Mouse (Mus musculus) WW6 (cell line): ENCODE data around the gene Steap4.
"Not testable (repeated sequence)": the region's sequence is repeated elsewhere in the genome, so short reads cannot be mapped to it uniquely, and the experiment has no call there.

Experiments
- DNase-seq: peaks from one replicate; pipeline ENCODE4 v3.0.0-alpha.2; 2013; ENCODE audit warnings: low read depth, low spot score

Steap4 gene

DNA sequence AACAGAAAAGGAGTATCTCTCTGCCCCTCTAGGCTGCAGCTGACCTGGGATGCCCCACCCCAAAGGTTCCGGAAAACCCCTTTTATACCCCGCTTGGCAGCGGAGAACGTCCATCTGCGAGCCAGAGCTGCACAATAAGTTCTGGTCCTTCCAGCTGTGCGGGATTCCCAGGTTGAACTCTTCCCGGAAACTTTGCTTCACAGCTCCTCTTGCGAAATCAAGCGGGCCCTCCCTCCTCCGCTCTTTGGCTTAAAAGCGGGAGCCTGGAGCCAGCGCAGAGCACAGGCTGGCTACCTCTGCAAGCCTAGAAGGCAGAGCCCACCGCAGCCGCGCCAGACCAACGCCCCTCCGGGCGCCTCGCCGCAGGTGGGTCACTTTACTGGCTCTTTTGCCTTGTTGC is at the start of gene Steap4:
Gene Steap4, plus strand, starts transcription at position 282 of the 400 bp plus-strand sequence.
- DNase-seq, result no peak

DNA sequence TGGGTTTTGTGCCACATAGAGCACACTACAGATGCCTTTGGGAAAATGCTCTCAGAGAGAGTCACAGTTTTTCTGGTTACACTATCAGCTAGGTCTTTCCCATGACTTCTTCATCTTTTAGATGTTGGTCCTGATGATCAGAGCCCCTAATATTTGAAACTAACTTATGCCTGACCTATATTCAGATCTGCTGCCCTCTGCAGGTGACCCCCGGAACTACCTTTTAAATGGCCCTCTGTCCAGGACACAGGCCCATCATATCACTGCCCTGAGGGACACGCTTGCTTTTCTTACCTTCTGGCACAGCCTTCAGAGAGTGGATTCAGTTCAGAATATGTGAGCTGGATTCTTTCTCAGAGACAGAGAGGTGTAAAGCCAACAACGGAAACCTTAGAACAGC is 48.3 kb upstream of the Steap4 start:
- DNase-seq, result no peak

DNA sequence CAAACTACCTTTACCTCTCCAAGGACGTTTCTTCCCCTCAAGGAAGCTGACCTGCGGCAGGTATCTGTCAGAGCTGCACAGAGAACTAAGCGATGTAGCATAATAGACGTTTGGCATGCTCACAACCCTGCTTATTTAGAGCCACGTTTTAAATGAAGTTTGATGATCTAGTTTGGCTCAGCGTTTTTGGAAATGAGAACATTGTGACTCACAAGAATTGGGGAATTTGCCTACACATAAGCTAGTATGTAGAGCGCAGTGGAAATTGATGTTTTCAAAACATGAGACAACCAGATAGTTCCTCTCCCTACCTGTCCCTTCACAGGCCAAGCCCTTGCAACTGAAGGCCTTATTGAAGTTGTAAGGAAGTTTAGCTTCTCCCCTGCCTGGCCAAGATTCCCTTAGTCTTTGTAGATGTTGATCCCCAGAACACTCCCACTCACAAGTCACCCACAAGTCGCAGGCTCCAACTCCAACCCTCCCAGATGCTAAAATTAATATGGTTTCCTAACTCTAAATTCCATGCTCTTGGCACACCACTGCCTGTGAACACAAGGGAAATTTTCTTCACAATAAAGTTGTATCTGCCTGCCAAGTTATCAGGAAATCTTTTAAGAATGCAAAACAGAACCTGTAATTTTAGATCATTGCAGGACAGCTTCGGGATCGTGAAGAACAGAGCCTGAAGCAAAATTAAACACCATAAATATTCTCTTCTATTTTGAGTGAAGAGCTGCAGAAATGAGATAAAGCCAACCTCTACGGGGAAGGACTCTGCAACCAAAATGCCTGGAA is 42.6 kb upstream of the Steap4 start:
- DNase-seq, result no peak

DNA sequence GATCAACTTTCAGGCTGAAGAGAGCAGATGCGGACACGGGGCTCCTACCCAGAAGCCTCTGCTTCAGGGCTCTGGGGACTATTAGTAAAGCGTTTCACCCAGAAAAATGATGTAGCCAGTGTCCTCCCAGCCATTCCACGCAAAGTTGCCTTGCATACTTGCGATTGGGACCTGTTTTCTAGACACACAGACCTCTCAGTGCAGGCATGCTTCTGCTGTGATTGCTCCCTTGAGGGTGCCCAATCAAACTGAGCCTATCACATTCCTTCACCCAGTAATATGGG is 42.0 kb upstream of the Steap4 start:
- DNase-seq, result no peak

DNA sequence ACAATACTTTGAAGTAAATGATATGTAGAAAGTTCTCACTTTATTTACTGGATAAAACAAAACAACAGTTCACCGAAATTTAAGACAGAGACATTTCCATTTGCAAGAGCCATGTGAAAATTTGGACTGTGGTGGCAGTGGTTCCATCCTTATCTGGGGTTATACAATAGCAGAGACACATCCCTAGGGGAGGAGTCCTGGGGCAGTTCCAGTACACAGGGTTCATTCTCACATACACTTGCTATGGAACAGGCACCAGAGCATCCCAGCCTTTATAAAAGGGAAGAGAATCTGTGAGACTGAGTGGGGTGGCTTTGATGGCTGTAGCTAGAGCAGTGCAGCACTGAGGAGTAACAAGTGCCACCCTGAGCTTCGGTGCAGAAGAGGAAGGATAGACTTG is 40.6 kb upstream of the Steap4 start:
- DNase-seq, result no peak

DNA sequence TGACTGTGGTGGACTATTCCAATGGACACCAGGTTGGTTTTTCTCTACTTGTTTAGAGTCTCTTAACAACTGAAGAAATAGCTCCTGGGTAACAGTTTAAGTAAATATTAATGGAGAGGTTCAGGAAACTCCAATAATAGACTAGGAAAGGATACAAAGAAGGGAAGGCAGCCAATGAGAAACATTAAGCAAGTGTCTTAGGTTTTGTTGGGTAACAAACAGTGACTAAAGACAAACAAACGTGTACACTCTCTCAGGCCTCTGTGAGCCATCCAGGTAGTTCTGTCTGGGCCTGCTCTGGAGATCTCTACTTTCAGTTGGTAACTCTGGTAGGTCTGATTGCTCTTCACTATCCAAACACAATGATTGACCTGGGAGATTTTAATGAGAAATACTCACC is 37.5 kb upstream of the Steap4 start:
- no peak for DNase-seq

DNA sequence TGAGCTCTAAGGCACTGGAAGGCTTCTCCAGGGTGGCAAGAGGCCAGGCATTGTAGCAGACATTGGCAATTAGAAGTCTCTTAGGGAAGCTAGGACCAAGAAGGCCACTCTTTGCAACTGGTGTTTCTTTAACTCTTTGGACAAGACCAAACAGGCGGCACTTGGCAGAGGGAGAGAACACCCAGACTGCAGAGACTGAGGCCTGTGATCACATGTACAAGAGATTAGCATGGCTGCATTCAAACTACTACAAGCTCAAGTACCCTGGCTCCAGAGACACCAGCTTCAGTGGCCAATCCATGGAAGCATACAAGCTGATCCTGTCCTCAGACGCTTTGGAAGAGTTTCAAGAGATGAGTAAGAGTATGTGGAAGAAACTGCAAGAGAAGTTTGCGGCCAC is 36.6 kb upstream of the Steap4 start:
- DNase-seq, result no peak

DNA sequence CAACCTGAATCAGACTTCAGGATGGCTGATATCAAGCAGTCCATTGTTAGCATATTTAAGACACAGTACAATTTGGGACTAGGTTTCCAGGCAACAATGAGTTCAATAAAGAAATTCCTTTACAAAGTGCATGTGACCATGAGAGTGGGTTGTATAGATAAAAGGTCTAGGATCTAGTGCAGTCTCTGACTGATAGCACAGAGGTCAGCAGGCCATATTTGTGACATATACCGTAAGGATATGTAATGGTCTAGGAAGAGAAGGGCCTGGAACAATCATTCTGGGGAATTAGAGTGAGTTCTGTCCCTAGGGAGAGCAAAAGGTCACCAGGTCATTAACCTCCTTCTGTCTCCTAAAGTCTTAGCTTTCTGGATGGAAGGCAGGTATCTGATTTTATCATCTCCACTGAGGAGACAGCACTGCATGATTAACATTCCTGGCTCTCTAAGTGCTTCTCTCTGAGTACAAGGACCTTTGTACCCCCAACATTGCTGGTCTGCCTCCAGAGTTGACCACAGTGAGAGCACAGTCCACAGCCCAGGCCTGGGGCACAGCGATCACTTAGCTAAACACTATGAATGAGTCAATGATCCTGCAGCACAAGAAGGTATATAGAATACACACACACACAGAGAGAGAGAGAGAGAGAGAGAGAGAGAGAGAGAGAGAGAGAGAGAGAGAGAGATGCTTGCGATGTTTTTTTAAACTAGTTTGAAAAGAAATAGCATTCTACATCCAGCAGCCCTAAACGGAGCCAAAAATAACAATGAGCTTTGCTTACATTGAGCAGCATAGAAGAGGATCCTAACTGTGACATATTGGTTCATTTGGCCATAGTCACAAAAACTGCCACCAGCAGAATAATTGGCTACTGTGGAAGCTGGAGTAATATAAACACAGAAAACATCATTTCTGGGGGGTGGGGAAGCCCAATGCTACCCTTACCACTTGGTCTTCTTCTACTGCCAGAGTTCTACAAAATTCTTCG is 27.7 kb upstream of the Steap4 start:
- DNase-seq, result no peak

DNA sequence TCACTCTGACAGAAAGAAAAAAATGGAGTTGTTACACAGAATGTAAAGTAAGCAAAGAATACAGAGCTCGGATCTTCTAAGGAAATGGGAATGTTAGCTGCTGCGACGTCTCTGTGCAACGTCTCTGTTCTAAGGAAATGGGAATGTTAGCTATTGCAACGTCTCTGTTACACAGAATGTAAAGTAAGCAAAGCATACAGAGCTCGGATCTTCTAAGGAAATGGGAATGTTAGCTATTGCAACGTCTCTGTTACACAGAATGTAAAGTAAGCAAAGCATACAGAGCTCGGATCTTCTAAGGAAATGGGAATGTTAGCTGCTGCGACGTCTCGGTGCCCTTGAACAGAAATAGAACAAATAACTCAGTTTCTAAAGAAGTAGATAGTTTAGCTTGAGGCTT is 26.8 kb upstream of the Steap4 start:
- not testable (repeated sequence) for DNase-seq

DNA sequence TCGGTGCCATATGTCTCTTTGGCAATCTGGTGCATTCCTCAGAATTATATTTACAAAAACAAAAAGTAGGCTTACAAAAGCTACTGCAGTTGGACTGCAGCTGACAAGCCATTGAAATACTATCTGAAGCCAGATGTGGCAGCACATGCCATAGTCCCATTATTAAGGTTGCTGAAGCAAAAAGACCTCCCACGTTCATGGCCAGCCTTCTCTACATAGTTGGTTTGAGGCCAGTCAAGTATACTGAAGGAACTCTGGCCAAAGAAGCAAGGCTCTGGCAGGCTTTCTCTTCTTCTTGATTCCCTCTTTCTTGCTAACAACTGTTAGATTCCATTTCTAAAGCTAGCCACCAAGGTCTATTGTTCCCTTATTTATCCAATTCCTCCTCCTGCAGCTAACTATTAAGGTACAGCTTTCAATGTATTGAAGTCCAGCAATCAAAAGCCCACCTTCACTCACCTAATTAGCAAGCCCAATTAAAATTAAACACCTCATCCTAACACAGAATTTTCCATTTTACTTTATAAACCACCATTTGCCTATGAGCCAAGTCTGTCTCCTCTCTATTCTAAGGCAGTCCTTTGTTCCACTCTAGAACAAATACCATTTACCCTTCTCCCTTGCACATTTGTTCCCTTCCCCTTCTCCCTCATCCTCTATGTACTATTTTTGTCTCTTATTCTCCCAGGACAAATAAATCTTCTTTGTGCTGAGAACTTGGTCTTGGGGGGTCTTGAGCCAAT is 26.2 kb upstream of the Steap4 start:
- no peak for DNase-seq

DNA sequence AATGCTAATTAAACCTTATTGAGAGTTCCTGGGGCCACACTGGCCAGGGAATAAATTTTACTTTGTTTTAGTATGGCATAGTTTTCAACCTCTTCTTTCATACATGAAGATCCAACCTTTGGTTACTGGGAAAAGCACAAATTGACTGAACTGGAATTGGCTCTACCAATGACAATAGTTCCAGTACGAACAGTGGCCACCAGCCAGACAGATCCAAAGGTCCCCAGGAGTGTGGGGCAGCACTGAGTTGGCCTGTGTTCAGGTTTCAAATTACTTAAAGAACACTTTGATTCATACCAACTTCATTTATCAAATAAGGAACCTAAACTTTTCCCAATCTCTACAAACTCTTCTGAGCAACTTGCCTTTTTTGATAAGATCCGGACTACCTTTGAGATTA is 5.4 kb upstream of the Steap4 start:
- DNase-seq, result no peak

DNA sequence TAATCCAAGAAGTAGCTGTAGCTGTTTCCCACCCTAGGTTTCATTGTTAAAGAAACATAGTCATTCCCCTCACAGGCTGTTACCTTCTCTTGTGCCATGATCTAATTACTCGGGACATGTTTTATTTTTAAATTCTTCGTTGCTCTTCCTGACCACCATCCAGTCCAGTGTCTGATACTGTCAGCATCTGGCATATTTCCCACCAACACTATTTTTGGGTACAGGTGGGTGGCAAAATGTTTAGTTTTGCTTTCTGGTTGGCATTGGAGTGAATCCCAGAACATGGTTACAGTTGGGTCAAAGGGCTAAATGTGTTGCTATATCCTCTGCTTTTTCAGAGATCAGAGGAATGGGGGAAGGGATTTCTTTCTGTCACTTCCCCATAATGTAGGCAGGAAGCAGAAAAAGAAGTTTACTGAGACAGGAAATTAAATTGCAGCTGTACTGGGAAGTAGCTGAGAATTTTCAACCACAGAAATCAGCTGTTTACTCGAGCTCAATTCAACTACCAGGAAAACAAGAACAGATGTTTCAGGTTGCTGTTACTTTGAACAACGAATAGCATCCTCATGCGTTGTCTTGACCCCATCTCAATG is 4.8 kb upstream of the Steap4 start:
- DNase-seq, result no peak

DNA sequence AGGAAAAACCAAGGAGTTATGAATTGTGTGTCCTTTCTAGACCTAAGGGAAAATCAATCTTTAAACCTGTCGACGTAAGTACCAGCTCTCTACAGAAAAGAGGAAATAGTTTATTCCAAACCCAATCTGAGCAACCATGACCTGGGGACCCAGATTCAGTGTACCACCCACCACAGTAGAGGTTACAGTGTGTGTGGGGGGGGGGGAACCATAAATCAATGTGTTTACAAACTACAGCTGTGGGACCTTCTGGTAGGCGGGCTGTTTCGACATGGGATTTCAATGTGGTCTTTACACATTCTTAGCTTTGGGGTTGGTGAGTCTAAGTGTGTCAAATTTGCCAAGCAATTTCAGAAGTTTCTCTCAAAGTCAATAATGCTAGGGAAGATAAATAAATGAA is 2.2 kb upstream of the Steap4 start:
- no peak for DNase-seq

DNA sequence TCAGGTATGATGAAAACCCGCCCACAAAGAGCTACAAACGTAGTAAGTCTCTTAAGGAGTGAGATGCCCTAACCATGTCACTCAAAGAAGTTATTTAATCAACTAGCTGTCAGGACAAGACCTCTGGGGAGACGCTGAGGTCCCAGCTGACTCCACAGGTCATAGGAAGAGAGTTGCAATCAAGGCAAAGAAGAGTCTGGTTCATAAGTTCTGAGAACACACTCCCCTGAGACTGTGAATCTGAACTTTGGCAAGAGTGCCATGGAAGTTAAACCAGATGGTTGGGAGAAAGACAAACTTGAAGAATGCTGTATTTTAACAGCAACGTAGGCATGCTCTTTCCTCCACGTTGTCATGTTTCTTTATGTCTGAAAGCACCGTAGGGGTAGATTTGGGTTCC is 971 bp upstream of the Steap4 start:
- no peak for DNase-seq

DNA sequence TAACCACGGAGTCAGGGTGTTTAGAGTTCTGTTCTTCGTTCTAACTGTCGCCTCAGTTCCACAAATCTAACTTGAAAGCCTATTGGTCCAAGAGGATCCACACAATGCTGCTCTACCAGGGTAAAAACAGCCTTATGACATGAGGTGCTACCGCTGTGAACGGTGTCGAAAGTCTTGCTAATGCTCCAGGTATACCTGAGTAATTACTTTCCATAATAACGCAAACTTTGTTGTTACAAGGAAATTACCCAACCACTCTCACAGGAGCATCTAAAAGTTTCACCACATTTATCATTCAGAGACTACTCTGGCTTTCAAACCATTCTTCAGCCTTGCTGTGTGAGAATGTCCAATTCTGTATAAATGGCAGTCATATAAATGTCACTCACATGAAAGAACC is 856 bp downstream of the Steap4 start:
- no peak for DNase-seq

DNA sequence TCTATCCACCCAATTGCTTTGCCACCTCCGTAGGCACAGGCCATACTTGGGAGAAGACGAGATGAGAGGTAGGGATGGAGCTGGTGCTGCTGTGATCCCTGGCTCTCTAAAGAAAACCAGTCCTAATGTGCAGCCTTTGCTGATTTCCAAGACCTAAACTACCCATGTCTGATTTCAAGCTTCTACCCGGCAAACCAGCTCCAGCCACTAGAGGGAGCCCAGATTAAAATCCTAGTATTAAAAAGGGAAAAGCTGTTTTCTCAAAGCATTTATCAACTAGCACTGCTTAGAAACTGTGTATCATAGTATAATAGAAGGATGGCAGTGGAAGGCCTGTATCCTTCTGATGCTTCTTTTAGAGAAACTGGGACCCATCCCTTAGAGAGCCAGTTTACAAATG is 5.0 kb downstream of the Steap4 start:
- no peak for DNase-seq

DNA sequence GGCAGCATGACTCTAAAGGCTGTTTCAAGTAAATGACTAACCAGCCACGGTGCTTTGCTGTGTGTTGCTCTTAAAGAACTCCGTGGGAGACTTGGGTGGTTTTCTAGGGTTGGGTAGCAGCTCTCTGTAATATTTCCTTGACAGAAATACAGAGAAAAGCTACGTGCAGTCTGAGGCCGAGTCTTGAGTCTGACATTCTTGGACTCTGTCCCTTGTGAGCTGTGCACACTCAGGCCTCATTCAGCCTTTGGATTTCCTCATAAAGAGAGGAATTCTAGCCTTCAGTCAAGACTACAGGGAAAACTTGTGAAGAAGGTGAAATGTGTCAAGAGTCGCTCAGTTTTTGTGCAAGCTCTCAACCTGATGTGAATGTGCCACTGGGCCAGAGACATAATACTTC is 7.9 kb downstream of the Steap4 start:
- no peak for DNase-seq

DNA sequence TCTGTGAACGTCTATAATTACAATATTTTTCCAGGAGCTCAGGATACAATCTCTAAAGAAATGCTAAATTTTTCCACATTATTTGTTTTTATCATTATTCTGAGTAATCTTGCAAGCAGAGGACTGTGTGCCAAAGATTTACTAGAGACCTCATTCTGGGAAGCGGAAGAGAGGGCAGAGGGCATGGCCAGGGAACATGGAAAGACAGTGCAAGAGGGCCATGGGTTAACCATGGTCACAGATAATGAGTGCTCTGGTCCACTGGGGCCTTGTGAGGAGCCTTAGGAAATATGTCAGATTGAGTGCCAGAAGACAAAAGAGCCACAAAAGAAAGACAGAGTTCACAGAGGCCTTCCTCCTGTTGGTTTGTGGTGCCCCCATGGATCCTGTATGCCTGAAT is 12.0 kb downstream of the Steap4 start:
- no peak for DNase-seq

DNA sequence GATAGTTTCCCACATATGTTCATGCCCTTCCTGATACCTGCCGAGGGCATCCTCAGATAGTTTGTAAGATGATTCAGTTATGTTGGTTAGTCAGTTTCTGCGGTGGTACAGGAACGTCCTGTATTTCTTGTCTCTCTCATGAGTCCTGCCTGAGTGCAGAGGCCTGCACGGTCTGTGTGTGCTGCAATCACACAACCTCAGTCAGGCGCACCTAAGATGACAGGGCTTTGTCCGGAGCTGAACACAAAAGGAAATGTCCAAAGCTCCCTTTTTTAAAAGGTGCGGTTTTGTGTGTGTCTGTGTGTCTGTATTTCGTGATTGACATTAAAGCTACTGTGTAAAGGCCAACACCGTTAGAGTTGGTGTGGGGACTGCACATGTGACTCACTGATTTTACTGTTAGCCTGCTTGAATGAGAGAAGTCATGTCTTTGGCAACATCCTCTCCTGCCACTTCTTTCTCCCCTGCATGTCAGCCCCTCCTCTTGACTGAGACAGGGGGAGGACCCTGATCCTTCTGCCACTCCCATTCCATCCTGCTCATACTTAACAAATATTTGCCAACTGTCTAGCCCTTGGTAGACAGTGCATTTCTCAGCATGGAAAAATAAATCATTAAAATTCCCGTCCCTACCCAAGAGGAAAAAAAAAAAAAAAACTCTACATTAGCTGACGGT is 14.4 kb downstream of the Steap4 start:
- DNase-seq, result no peak

DNA sequence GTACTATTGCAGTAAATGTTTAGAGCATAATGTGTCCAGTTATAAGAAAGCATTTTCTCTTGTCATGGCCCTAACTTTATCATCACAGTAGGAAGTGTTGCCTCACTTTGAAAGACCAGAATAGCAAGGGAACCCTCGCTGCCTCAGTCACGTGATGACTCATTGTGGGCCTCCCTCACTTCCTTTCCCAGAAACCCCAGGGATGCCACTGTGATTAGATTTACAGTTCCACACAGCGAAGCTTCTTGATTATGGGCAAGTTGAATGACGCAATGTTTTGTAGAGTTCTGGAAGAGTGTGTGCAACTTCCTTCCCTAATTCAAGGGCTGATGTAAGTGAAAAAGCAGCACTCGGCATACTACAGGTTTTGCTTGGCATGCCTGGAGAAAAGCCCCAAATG is 20.3 kb downstream of the Steap4 start:
- no peak for DNase-seq

DNA sequence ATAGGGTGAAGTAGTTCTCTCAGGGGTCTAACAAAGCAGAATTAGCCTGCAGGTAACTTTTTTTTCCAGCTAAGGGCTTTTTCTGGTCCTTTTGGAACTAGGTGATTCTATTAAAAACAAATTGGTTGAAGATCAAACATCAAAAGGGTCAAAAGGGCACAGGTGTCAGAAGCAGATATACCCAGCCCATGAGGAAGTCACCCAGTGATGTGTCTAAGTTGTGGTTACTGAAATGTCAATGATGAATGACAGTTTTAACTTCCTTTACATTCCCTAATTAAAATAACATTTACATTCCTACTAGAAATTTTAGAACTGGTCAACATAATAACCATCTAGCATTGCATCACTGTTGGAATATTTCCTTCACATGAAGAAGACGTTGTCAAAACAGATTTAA is 27.7 kb downstream of the Steap4 start:
- DNase-seq, result no peak
